Mouse (Mus musculus) 416B (cell line): ENCODE results near the gene Scamp1.

Source experiments
- DNase-seq: peaks from one replicate; pipeline ENCODE4 v3.0.0; 2011; ENCODE audit warnings: low read depth

The Scamp1 gene

DNA sequence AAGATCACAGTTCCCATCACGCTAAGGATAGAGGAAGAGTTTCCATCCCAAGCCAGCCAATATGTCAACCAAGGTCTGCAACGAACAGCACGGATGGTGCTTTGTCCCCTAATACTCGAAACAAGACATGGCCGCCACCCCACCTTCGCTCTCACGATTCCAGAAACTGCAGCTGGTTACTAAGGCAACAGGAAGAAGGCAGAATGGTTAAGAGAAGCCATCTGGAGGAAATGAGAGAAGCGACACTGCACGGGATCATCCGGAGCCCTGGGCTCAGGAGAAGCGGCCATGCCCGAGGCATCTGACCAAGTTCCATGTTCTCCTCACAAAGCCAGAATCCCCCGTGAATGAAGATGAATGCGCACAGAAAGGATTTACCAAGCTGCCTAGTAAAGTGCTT lies 62.0 kb downstream of the Scamp1 start:
- DNase-seq, result no peak

DNA sequence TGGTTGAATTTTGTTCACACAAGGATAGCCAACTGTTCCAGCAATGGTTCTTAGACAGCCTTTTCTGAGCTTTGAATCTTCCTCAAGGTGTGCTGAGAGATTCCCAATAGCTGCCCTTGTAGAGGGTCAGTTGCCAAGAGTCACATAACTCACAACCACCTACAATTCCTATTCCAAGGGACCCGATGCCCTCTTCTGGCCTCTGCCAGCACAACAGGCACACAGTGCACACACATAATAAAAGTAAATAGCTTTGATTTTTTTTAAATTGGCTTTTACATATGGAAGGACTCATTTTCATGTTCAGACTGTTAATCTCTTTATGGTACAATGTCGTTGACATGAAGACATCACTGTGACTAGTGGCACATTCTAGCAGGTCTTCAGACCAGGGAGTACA lies 72.9 kb downstream of the Scamp1 start:
- peak; percentile 39 for DNase-seq

DNA sequence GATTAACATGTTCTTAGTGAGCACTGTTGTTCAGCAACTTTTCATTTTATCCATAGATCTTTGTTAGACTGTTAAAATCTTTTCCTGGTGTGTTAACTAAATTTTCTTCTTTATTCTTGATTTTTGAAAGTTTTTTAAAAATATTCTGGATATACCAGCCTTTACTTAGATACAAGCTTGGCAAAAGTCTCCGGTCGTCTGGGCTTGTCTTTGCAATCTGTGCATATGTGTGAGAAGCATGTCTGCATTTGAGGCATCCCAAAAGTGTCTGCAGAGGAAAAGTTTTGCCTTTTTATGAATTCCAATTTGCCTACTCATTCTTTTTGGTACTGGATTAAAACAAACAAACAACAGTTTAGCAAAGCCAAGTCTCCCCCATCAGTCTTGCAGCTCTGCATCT lies 73.5 kb downstream of the Scamp1 start:
- DNase-seq, result no peak

DNA sequence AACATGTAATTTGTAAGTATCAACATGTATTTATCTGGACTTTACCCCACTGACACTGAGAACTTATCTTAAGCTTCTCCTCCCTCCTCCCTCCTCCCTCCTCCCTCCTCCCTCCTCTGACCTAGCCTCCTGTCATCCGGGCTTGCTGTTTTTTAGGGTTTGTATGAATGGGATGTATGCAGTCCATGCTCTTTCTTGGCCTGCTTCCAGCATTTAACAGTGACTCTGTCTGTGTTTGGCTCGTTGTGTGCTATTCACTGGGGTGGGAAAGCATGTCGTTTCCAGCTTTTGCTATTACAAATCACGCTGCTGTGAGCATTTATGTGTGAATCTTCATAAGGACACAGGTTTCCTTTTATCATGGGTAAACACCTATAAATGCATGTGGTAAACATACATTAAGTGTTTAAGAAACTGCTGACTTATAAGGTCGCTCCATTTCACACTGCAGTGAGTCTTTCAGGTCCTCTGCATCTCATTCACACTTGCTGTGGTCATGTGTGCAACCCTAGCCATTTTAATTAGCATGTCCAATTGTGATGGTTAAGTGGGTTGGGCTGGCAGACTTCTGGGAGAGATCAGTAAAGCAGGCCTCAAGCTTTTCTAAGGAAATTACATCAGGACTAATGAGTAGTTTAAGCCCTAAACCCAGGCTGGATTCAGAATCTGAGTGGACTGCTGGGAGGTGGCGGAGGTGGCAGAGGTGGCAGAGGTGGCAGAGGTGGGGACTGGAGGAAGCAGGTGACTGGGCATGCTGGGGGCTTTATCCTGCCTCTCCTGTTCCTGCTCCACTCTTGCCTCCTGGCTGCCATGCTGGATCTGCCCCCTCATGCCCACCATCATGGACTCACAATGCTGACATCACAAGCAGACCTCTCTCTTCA lies 74.2 kb downstream of the Scamp1 start:
- DNase-seq, result no peak

DNA sequence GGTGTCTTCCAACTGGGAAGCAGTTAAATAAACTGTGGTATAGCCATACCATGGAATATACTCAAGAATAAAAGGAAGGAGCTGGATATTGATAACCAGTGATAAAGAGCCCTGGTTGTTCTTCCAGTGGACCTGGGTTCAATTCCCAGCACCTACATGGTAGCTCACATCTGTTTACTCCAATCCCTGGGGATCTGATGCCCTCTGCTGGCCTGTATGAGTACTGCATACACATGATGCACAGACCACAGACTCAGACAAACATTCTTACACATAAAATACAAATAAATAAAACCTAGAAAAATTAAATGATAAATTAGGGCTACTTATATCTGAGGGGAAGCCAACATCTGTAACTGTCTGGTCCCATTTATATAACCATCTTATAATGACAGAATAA lies 76.8 kb downstream of the Scamp1 start:
- no peak for DNase-seq

DNA sequence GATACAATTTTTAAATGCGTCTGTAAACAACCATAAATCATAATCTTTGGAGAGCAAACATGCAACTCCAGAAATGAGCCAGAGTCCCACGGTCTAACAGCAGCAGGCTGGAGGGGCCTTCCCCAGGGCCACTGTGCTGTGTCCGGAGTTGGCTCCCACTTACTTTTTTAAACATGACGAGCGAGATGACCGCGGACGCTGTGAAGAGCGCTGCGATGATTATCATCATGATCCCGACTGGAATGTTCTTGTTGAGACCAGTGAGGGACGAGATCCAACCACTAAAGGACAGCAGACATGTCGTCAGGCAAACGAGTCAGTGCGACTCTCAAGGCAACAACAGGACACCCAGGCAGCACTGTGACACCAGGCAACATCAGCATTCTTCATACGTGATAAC lies 77.7 kb downstream of the Scamp1 start:
- DNase-seq, result no peak

DNA sequence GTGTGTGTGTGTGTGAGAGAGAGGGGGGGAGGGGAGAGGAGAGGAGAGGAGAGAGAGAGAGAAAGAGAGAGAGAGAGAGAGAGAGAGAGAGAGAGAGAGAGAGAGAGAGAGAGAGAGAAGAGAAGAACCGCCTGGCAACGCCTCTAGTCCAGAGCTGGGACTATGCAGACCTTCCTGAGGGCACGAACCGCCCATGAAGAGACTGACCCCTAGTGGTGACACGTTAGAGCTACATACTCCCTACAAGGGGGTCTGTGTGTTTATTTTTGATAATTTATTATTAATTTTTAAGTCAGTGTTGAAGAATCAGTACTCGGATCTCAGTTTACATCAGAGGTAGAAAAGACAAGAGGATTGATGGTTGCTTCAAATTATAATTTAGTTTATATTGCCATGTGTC lies 80.4 kb downstream of the Scamp1 start:
- DNase-seq, result peak; percentile 71

DNA sequence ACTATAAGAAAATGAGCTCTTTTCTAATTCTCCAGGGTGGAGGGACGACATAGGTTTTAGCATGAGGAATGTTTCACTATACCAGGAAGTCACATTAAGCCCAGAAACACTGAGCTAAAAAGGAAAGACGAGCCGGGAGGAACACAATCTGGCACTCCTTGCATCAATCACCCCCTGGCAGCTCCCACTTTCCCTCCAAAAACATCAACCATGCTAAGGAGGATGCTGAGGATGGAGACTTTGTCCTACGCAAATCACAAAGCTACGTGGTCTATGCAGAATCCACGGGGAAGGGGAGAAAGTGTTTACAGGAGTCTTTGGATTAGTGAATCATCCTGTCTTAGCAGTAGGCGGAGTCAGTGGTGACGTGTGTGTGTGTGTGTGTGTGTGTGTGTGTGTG lies 85.8 kb downstream of the Scamp1 start:
- DNase-seq, result no peak

DNA sequence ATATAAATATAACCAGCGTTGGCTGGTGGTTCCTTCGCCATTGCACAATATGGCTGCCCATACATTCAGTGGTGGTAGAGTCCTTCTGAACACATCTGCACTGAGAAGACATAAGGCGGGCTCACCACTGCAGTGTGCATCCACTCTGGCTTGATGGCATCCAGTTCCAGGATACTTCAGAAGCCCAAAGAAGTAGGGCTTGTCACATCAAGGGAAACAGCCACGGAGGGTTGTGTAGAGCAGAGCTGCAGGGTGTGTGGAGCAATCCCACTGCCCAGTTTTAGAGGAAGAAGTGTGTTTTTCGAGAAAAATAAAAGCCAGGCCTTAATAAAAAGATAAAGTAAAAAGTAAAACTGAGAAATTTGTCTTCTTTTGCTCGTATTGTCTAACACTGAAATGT lies 87.0 kb downstream of the Scamp1 start:
- no peak for DNase-seq

DNA sequence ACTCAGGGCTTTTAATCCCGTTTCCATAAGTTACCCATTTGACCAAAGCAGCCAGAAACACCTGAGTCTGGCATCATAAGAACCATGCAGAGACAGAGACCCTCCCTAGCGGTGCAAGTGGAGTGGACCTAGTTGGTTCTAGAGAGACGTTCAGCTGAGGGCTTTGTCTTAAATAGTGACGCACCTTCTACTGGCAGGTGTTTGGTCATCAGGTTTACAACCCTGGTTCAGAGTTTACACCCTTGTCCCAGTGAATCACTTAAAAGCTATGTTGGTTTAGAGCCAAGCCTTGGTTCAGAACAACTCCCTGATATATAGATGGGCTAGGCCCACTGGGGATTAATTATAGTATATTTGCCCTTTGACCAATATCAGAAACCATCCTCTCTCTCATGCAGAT lies 92.4 kb downstream of the Scamp1 start:
- DNase-seq, result no peak

DNA sequence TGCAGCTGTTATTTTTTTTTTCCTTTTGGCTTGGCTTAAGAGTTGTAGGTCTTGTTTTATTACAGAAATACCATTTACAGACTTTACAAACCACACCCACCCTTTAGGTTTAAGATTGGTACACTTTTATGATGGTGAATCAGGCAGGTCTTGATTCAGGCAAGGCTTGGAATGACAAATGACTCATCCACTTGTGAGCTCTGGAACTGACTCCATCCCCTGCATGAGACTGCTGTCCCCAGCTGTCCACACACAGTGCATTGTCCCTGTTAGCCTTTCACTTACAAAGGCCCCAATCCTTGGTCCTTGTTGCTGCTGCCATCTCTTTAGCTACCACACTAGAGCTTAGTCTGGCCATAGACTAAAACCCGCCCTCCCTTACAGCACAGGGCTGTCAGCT lies 95.3 kb downstream of the Scamp1 start:
- no peak for DNase-seq

DNA sequence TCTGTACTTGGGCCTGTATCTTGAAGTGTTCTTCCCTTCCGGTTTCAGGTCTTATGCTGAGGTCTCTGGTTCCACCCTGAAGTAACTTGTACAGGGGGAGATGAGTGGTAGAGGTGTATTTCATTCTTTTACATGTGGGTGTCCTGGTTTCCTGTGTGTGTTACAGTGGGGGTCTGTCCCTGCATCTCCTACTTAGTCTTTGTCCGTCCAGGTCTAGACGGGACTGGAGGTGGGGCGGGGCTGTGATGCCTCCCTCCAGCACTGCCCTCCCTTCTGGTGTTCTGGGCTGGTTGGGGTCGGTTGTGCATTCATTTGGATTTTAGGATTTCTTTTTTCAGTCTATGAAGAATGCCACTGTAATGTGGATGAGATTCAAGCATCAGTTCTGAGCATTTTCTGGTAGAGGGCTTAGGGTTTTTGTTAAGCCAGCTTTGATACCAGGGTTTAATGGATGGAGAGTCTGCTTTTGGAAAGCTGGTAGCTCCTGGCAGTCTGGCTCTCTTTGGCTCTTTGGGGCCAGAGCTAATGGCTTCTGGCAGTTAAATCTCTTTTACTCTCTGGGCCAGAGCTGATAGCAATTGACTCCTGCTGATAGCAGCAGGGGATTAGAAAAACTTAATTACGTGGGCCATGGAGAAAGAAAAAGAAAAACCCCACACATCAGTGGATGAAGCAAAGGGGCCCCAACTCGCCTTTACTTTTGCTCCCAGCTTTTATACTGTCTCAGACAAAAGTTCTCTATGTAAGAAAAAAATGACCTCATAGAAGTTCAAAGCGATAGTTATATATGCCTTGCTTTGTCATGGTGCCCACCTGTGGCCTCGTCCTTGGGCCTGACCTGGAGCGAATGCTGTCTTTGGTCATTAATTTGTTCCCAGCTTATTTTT lies 97.2 kb downstream of the Scamp1 start:
- DNase-seq, result no peak

DNA sequence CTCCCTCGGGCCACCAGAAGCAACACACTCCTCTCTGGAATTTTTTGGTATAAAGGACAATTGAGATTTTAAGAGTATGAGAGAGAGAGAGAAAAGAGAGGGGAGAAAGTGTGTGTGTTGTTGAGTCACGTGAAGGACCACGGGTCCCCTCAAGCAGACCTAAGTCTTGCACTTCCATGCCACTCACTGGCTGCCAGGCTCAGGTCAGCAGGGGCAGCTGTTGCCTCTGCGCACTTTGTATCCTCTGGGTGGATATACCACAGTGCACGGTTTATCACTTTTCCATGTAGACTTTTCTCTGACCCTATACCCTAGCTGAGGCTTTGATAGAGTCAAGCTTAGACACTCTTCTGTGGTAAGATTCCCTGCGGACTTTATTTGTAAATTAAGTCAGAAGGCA lies 100.0 kb downstream of the Scamp1 start:
- no peak for DNase-seq

DNA sequence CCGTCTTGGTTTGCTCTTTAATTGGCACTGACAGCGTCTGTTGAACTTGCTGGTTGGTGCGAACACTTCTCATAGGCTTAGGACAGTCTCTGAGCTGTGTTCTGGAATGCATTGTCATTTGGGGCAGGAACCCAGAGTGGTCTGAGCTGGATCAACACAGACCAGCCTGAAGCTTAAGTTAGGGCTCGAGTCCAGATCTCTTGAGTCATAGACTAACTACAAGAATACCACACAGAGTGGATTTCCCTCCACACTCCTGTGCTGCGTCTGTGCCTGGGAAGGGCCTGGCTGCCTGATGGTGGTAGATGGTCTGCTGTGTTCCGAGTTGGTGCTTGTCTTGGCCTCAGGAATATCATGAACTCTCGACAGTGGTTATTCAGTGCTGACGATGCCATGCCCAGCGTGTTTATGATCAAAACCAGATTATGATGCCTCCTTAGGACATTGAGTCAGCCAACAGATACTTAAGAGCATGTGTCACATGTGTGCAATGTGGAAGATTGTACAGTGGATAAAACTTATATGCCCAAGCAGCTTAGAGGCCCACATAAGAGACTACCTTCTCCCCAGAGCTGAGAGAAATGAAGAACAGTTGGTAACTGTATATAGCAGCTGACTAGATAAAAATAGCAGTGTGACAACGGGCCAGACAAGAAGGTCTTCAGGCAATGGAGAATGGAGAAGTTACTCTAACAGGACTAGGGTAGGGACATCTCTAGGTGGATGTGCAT lies 100.8 kb downstream of the Scamp1 start:
- DNase-seq, result no peak

DNA sequence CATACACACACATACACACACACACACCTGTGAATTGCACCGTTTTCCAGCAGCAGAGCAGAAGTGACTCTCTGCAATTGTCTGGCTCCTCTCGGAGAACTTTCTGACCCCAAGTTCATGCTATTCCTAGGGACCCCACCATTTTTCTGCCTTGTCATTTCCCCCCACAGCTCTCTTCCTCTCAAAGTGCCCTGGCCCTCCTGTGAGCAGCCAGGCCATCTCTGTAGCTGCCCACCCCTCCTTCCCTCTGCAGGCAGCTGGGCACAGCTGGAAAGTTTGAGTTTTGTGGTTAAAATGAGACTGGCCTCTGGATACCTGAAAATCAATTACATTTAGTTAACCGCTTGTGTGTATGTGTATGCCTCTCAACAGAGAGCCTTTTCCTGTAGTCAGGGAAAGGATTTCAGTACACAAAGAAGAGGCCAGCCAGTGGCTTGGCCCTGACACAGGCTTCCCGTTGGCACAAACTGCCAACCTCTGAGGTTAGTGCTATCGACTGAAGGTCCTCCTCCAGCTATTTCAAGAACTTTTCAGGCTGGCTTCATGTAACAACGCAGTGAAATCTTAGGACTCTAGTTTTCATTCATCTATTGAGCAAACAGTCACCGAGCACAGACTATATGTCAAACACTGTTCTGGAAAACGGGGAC lies 102.2 kb downstream of the Scamp1 start:
- DNase-seq, result peak; percentile 67

DNA sequence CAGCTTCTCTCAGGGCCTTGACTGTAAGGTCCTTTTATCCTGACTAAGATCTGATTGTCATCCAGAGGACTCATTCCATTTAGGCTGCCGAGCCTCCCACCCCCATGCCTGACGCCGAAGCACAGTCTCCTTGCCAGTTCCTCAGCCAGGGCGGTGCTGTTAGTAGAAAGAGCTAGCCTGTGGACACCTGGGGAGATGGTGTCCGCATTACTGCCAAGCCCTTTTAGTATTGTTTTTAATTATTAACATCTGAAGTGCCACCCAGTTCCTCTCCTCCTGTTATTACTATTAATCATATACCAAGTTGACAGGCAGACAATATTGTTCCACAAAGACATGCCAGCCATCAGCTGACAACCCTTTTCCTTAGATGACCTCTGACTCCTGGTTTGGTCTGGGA lies 103.6 kb downstream of the Scamp1 start:
- no peak for DNase-seq

DNA sequence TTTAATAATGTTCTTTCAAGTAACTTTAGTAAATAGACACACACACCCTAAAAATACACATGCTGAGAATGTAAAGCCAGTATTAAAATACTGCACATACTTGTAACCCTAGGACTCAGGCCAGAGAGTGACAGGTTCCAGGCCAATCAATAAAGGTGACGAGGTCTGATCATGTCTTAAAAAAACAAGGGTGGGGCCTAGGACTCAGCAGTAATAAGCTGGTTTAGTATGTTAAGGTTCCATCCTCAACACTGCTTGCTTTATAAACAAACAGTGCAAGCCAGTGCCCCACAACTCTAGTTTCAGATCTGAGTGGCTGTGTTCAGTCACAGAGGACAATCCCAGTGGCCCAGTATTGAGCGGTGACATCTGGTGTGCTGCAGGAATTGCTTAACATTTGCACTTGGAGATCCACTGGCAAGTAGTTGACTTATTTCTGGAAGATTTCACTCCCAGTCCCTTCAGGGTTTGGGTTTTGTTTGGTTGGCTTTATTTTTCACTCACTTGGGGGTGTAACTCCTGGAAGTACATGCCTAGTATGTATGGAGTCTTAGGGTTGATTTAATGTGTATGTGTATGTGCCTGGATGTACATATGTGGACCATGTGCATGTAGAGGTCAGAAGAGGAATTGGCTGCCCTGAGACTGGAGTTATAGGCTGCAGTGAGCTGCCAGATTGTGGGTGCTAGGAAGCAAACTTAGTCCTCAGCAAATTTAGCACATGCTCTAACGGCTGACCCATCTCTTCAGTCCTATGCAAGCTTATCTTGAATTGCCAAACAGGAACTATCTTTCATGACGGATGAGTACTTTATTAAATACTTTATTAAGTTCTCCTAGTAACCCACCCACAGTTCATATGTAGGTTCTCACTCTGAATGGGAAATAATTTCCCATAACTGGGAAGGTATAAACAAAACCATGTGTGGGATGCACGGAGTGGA lies 104.9 kb downstream of the Scamp1 start:
- no peak for DNase-seq

DNA sequence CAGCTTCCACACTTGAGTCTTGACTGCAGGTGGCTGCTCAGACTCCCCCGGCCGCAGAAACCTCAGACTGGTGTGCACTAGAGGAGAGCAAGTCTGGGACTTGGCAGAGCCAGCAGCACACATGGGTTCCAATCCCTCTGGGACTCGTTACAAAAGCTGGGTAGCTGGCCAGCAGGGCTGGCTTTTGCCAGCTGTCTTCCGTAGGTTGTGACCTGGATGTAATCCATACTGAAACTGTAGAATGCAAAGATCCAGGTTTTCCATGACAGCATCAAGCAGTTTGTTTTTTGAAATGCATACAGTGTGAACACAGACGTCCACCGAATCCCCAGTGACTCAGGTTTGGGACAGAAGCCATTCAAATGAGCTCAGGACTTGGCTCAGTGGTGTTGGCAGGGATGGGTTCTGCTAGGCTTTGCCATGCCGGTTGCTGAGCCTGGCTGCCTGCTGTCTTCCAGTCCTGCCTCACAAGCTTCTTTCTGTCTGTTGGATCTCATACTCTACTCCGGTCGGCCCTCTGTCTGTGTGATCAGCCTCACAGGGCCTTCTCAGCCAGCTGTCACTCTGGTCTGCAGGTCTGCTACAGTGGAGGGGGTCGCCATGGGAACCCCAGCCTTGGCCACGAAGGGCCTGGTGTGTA lies 107.1 kb downstream of the Scamp1 start:
- DNase-seq, result no peak

DNA sequence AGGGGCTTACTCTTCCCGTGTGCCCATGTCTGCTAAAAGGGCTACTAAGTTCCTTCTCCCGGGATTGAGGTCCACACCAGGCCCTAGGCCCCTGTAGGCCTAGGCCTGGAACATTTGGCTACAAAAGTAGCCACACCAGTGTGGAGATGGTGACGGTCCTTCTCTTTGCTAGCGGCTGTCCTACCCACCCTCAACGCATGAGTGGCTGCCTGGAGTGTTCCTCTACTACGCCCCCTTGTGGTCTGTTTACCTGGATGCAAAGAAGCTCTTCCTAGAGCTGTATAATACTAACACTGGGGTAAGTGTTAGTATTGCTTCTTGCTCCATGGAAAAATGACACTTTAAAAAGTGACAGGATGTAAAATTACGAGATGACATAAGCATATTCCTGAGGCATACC lies 108.5 kb downstream of the Scamp1 start:
- DNase-seq, result peak; percentile 62

DNA sequence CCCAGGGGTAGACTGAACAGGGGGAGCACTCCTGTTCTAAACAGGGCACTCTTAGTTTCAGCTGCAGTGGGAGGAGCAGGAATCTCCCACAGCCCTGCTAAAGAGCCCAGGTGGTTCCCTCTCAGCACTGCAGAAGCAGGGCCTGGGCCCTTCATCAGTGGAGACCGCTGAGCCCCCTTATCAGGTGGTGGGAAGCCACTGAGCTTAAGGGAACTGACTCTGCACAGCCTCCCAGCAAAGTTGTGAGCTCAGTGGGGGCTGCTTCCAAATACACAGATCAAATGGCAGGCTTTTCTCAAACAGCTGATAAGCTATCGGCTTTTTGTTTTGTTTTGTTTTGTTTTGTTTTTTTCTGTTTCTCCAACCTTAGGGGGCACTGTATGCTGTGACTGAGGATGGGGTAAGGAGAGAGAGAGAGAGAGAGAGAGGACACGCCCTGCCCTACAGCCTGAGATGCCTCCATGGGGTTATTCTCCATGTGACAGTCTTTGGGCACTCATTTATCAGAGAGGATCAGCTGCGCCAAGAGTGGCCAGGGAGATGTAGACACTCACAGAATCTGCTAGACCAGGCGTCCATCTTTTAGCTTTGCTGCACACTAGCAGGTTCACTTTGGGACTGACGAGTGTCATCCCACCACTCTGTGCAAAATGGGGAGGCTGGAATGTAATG lies 110.1 kb downstream of the Scamp1 start:
- no peak for DNase-seq
